Mouse (Mus musculus): ENCODE results near the gene Gcc1. TPM values are rescaled to one million over a fixed set of nuclear protein-coding genes. Genes with fewer than 3 reads are reported as not detected.

Gene Gcc1
- polyA plus RNA-seq, 1 experiment from 2014 or later, result 7.8 TPM

DNA sequence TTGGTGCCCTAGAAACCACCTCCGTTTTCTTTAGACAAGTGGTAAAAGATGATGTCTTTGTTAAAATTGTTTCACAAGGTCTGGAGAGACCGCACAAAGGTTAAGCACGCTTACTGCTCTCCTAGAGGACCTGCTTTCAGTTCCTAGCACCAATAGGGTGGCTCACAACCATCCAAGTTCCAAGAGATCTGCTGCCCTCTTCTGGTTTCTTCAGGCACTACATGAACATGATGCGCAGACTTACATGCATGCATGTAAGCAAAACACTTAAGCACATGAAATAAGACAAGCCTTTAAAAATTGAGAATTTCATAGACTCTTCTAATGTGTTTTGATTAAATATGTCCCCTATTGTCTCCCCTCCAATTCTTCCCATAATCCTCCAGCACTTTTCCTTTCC, 28.4 kb downstream of the Gcc1 start:
- ATAC-seq (no peak), DNase-seq (ENCODE audit: low spot score) (no peak)
- Histone ChIP-seq H3K27ac (ENCODE audit: low read length) (no peak overlapping the region), H3K4me3 (ENCODE audit: low read depth, low read length) (no peak overlapping the region), H3K9me3 (ENCODE audit: low read length) (no peaks in the 10 kb centered on the region), H3K9ac (replicated peaks; ENCODE audit: low read depth) (no peak overlapping the region), H3K36me3 (ENCODE audit: insufficient read depth, low read length) (no peaks in the 10 kb centered on the region), H3K4me1 (ENCODE audit: insufficient read depth, low read depth, low read length) (0 out of 2 replicates have a peak, but pooled peaks cover 3% of the 10 kb centered on the region), H3K27me3 (replicated peaks; ENCODE audit: insufficient read depth, low read length) (peaks cover 14% of the 10 kb centered on the region; the same call in 1 of the 2 replicates), H3K4me2 (replicated peaks; ENCODE audit: low read depth, low read length) (no peak overlapping the region)
- WGBS, result 92% methylated on average over 4 of the region's 4 CpGs
- no peak for TF ChIP-seq EP300 (IDR thresholded peaks at IDR 0.05)
- TF ChIP-seq CTCF (IDR thresholded peaks at IDR 0.05), result peak; percentile 21

DNA sequence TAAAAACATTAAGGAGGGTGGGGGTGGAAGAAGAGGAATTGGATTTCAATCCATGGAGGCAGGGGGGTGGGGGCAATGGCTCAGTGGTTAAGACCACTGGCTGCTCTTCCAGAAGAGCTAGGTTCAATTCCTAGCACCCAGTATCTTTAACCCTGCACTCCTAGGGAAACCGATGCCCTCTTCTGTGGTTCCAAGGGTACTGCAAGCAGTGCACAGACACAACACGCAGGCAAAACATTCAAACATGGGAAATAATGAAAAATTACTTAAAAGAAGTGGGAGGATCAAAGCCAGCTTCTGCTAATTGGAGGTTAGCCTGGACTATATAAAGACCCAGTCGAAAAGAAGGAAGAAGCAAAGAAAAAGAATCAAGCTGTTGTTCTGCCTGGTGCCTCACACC, 29.5 kb downstream of the Gcc1 start:
- no peak overlapping the region for H3K9ac ChIP-seq (replicated peaks; ENCODE audit: low read depth)
- ATAC-seq, result no peak
- WGBS, result 79% methylated on average over 3 of the region's 3 CpGs
- peaks cover 14% of the 10 kb centered on the region; the same call in 1 of the 2 replicates for H3K27me3 ChIP-seq (replicated peaks; ENCODE audit: insufficient read depth, low read length)
- TF ChIP-seq EP300 (IDR thresholded peaks at IDR 0.05) (no peak), CTCF (IDR thresholded peaks at IDR 0.05) (no peak)
- no peaks in the 10 kb centered on the region for H3K36me3 ChIP-seq (ENCODE audit: insufficient read depth, low read length)
- 0 out of 2 replicates have a peak, but pooled peaks cover 3% of the 10 kb centered on the region for H3K4me1 ChIP-seq (ENCODE audit: insufficient read depth, low read depth, low read length)
- no peaks in the 10 kb centered on the region for H3K9me3 ChIP-seq (ENCODE audit: low read length)
- no peak for DNase-seq (ENCODE audit: low spot score)
- H3K4me3 ChIP-seq (ENCODE audit: low read depth, low read length), result no peak overlapping the region
- no peak overlapping the region for H3K4me2 ChIP-seq (replicated peaks; ENCODE audit: low read depth, low read length)
- H3K27ac ChIP-seq (ENCODE audit: low read length), result no peak overlapping the region

DNA sequence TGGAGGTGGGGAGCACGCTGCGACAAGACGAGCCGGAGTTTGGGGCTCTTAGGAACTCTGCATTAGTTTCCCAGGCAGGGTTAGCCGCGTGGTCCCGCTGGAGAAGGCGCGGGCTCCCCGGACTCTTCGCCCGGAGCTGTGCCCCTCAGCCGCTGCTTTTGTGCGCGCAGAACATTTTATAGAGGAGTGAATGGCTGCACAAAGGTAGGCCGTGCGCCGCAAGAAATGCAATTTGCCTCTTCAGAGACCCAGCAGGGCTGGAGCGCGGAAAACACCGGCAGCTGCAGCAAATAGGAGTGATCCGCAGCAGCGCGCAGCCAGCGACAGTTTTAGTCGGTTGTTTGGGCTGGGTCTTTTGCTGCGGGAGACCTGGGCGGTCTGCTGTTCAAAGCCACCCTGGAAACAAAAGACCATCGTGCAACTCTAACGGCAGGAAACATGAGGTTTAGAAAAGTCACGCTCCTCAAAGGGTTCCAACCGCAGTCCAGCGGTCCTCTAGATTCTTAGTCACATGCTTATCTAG, 30.4 kb downstream of the Gcc1 start, which contains the start of gene Zfp800:
TSS of gene Zfp800 (minus strand) at position 325 of the 523 bp plus-strand sequence.
- Histone ChIP-seq H3K4me2 (replicated peaks; ENCODE audit: low read depth, low read length) (peak within 1 kb of the TSS; percentile 59), H3K27me3 (replicated peaks; ENCODE audit: insufficient read depth, low read length) (peaks cover 14% of the 10 kb centered on the region; the same call in 1 of the 2 replicates), H3K9me3 (ENCODE audit: low read length) (no peaks in the 10 kb centered on the region), H3K27ac (ENCODE audit: low read length) (no peak within 1 kb of the TSS), H3K9ac (replicated peaks; ENCODE audit: low read depth) (no peak within 1 kb of the TSS), H3K4me3 (ENCODE audit: low read depth, low read length) (peak within 1 kb of the TSS; percentile 35), H3K4me1 (ENCODE audit: insufficient read depth, low read depth, low read length) (0 out of 2 replicates have a peak, but pooled peaks cover 3% of the 10 kb centered on the region), H3K36me3 (ENCODE audit: insufficient read depth, low read length) (no peaks in the 10 kb centered on the region)
- DNase-seq (ENCODE audit: low spot score) (no peak), ATAC-seq (no peak)
- WGBS, result 1% methylated on average over 33 of the region's 33 CpGs
- TF ChIP-seq EP300 (IDR thresholded peaks at IDR 0.05) (no peak), CTCF (IDR thresholded peaks at IDR 0.05) (no peak)

DNA sequence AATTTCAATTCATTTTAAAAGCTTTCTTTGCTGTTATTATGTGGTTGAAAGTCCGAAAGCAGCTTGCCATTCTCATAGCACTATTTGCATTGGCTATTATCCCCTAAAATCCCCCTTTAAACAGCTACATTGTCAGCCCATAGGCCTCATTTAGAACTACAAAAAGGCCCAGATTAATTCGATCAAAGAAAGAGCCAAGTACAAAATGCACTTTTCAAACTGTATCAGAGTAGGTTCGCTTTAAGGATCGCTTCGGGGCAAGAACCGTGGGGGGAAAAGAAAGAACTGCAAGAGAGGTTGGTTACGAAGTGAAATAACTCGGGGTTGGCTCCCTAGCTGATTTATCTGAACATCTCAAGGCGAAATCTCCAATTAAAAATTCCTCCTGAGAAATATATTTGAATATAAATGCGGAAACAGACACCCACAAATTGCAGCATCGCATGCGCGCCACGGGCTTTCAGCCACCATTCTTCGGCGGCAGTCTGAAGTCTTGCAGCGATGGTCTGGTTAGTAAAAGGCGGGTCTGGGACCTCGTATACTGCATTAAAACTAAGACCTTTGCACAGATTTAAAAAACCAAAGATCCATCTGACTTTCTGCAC, 31.2 kb downstream of the Gcc1 start:
- Histone ChIP-seq H3K4me2 (replicated peaks; ENCODE audit: low read depth, low read length) (peak overlapping the region; percentile 59), H3K36me3 (ENCODE audit: insufficient read depth, low read length) (no peaks in the 10 kb centered on the region), H3K27me3 (replicated peaks; ENCODE audit: insufficient read depth, low read length) (peaks cover 14% of the 10 kb centered on the region; the same call in 1 of the 2 replicates), H3K9me3 (ENCODE audit: low read length) (no peaks in the 10 kb centered on the region), H3K4me1 (ENCODE audit: insufficient read depth, low read depth, low read length) (0 out of 2 replicates have a peak, but pooled peaks cover 3% of the 10 kb centered on the region), H3K27ac (ENCODE audit: low read length) (no peak overlapping the region), H3K9ac (replicated peaks; ENCODE audit: low read depth) (no peak overlapping the region), H3K4me3 (ENCODE audit: low read depth, low read length) (peak overlapping the region; percentile 35)
- TF ChIP-seq CTCF (IDR thresholded peaks at IDR 0.05) (no peak), EP300 (IDR thresholded peaks at IDR 0.05) (no peak)
- ATAC-seq (no peak), DNase-seq (ENCODE audit: low spot score) (no peak)
- 3% methylated on average over 19 of the region's 19 CpGs for WGBS

DNA sequence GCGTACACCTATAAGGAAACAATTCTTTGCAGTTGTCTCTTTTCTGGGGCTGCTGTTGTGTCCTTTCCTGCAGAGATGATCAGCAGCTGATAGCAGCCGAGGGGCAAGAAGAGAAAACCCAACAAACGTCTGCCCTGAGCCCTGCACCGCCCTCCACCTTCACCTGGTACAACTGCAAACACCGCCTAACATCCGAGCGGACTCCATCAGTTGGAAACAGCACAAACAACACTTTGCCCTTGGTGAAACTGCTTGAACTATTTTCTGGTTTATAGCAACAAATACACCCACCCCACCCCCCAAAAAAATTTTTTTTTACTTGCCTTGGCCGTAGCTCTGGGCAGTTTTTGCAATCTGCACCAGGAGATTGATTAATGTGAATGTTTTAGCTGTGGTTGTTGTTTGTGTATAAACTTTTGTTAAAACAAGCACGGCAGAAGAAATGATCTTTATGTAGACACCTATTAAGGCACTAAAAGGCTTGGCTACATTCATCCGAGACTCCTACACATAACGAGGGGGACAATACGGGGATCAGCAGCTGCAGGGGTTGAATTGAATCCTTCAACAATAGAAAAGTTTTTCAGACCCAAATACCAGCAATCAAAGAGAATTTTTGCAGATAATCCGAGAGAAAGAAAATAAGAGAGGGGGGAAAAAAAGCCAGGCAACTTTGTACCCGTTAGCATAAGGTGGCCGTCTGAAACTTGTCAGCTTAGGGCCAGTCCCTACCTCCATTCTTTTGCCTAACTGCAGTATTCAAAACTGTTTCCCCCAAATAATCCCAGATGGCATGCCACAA, 31.9 kb downstream of the Gcc1 start:
- H3K9ac ChIP-seq (replicated peaks; ENCODE audit: low read depth), result no peak overlapping the region
- 0 out of 2 replicates have a peak overlapping the region, but pooled peaks have one; percentile 35 for H3K4me3 ChIP-seq (ENCODE audit: low read depth, low read length)
- ATAC-seq (no peak), DNase-seq (ENCODE audit: low spot score) (no peak)
- no peaks in the 10 kb centered on the region for H3K9me3 ChIP-seq (ENCODE audit: low read length)
- no peak overlapping the region for H3K4me2 ChIP-seq (replicated peaks; ENCODE audit: low read depth, low read length)
- 33% methylated on average over 15 of the region's 15 CpGs for WGBS
- H3K27me3 ChIP-seq (replicated peaks; ENCODE audit: insufficient read depth, low read length), result peaks cover 14% of the 10 kb centered on the region; the same call in 1 of the 2 replicates
- H3K27ac ChIP-seq (ENCODE audit: low read length), result no peak overlapping the region
- H3K4me1 ChIP-seq (ENCODE audit: insufficient read depth, low read depth, low read length), result 0 out of 2 replicates have a peak, but pooled peaks cover 3% of the 10 kb centered on the region
- H3K36me3 ChIP-seq (ENCODE audit: insufficient read depth, low read length), result no peaks in the 10 kb centered on the region
- TF ChIP-seq EP300 (IDR thresholded peaks at IDR 0.05) (no peak), CTCF (IDR thresholded peaks at IDR 0.05) (no peak)

DNA sequence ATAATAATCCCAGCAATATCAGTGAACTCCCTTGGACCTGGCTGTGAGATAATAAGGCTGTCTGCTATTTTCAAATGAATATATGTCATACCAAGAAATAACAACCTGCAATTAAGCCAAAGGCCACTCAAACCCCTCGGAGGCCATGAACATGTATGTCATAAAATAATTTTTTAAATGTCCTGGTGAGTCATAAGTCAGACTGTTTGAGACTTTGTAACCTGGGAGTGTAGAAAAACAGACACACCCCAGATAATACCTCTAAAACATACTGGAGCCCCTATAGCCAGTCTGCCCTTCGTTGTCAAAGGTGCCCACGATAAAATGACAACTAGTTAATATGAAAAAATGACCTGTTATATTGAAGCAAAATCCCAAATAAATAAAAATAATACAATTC, 39.2 kb downstream of the Gcc1 start:
- no peaks in the 10 kb centered on the region for H3K9me3 ChIP-seq (ENCODE audit: low read length)
- 78% methylated on average over 3 of the region's 3 CpGs for WGBS
- DNase-seq (ENCODE audit: low spot score) (no peak), ATAC-seq (no peak)
- no peak overlapping the region for H3K4me2 ChIP-seq (replicated peaks; ENCODE audit: low read depth, low read length)
- H3K4me1 ChIP-seq (ENCODE audit: insufficient read depth, low read depth, low read length), result no peaks in the 10 kb centered on the region
- H3K36me3 ChIP-seq (ENCODE audit: insufficient read depth, low read length), result no peaks in the 10 kb centered on the region
- no peak overlapping the region for H3K27ac ChIP-seq (ENCODE audit: low read length)
- no peak overlapping the region for H3K4me3 ChIP-seq (ENCODE audit: low read depth, low read length)
- no peak overlapping the region for H3K9ac ChIP-seq (replicated peaks; ENCODE audit: low read depth)
- H3K27me3 ChIP-seq (replicated peaks; ENCODE audit: insufficient read depth, low read length), result no peaks in the 10 kb centered on the region
- TF ChIP-seq EP300 (IDR thresholded peaks at IDR 0.05), result no peak
- TF ChIP-seq CTCF (IDR thresholded peaks at IDR 0.05), result no peak

Measured in lung, postnatal 0 days (tissue).